Mouse (Mus musculus) olfactory bulb, adult 2 months (tissue): ENCODE results near the gene Ern1. TPM values are rescaled to one million over a fixed set of nuclear protein-coding genes. Genes with fewer than 3 reads are reported as not detected.

Experiments
- H3K27ac ChIP-seq: fragments of 200-500 bp; 2 replicates; pipeline ENCODE4 v1.5.1; 2012; ENCODE audit warnings: low read depth, low read length; ENCODE audit not compliant: insufficient read depth
- H3K4me1 ChIP-seq: fragments of 200-500 bp; 2 replicates; pipeline ENCODE4 v1.6.1; 2012; ENCODE audit warnings: low read length; ENCODE audit not compliant: control insufficient read depth, insufficient read depth
- H3K4me3 ChIP-seq: fragments of 200-500 bp; 2 replicates; pipeline ENCODE4 v1.5.1; 2012; ENCODE audit warnings: mild to moderate bottlenecking, low read depth, low read length, moderate library complexity; ENCODE audit not compliant: insufficient read depth
- CTCF ChIP-seq: fragments of 200-500 bp; IDR thresholded peaks from 2 replicates; pipeline ENCODE4 v1.5.1; 2012; ENCODE audit warnings: low read depth, mild to moderate bottlenecking, low read length, moderate library complexity; ENCODE audit not compliant: insufficient read depth
- POLR2A ChIP-seq: fragments of 200-500 bp; IDR thresholded peaks from 2 replicates; pipeline ENCODE4 v1.6.1; 2012; ENCODE audit warnings: mild to moderate bottlenecking, low read depth, low read length, moderate library complexity; ENCODE audit not compliant: insufficient read depth
- WGBS: fragments of 180-500 bp; shearing (Covaris S2); methylation state at CpG from one replicate; pipeline ENCODE4 v1.1.7; 2018; 5-methylcytosine and 5-hydroxymethylcytosine counted together
- polyA plus RNA-seq: library from polyadenylated mRNA; stranded (reverse); fragments of >200 nt; gene quantifications from 2 replicates; pipeline ENCODE4 v1.2.4, GENCODE M21; 2012; ENCODE audit warnings: low replicate concordance; ENCODE audit not compliant: missing spikeins, insufficient read depth, insufficient read length

The Ern1 gene
- polyA plus RNA-seq, 1 experiment: not detected

- 91% methylated on average over 5 of the region's 5 CpGs for WGBS
- Histone ChIP-seq H3K4me1 (no peaks in the 10 kb centered on the region), H3K27ac (no peak overlapping the region), H3K4me3 (no peak overlapping the region)
- TF ChIP-seq POLR2A: no peak
Observed at GRCm38 (mm10) chr11:106437039-106437438, 50.6 kb downstream of the Ern1 start.

- H3K4me1 ChIP-seq: no peaks in the 10 kb centered on the region
- whole genome bisulfite sequencing: 93% methylated on average over 5 of the region's 5 CpGs
- no peak for TF ChIP-seq CTCF
- no peak for TF ChIP-seq POLR2A
- H3K4me3 ChIP-seq: no peak overlapping the region
- no peak overlapping the region for H3K27ac ChIP-seq
Observed at GRCm38 (mm10) chr11:106430392-106430791, 57.3 kb downstream of the Ern1 start.

- H3K4me3 ChIP-seq: no peak overlapping the region
- no peak overlapping the region for H3K27ac ChIP-seq
- 92% methylated on average over 4 of the region's 4 CpGs for WGBS
- TF ChIP-seq POLR2A (no peak), CTCF (no peak)
- H3K4me1 ChIP-seq: no peaks in the 10 kb centered on the region
Observed at GRCm38 (mm10) chr11:106429689-106430088, 58.0 kb downstream of the Ern1 start.

- Histone ChIP-seq H3K4me3 (no peak overlapping the region), H3K4me1 (no peaks in the 10 kb centered on the region), H3K27ac (no peak overlapping the region)
- TF ChIP-seq CTCF (no peak), POLR2A (no peak)
- WGBS: 75% methylated on average over 2 of the region's 2 CpGs
Observed at GRCm38 (mm10) chr11:106428556-106428955, 59.1 kb downstream of the Ern1 start.

GRCm38 (mm10) chr11:106428106-106428505 is 59.5 kb downstream of the Ern1 start:
- no peaks in the 10 kb centered on the region for H3K4me1 ChIP-seq
- TF ChIP-seq POLR2A (no peak), CTCF (no peak)
- no peak overlapping the region for H3K27ac ChIP-seq
- H3K4me3 ChIP-seq: no peak overlapping the region
- 78% methylated on average over 4 of the region's 4 CpGs for WGBS

- H3K27ac ChIP-seq: no peak overlapping the region
- no peak overlapping the region for H3K4me3 ChIP-seq
- H3K4me1 ChIP-seq: no peaks in the 10 kb centered on the region
- TF ChIP-seq CTCF (no peak), POLR2A (no peak)
- 88% methylated on average over 4 of the region's 4 CpGs for WGBS
Observed at GRCm38 (mm10) chr11:106426447-106426846, 61.2 kb downstream of the Ern1 start.

GRCm38 (mm10) chr11:106425201-106425600 is 62.5 kb downstream of the Ern1 start:
- Histone ChIP-seq H3K27ac (no peak overlapping the region), H3K4me1 (no peaks in the 10 kb centered on the region), H3K4me3 (no peak overlapping the region)
- TF ChIP-seq POLR2A (no peak), CTCF (no peak)
- WGBS: 92% methylated on average over 5 of the region's 5 CpGs

- Histone ChIP-seq H3K4me3 (no peak overlapping the region), H3K4me1 (no peaks in the 10 kb centered on the region; the same call in 1 of the 2 replicates), H3K27ac (no peak overlapping the region)
- TF ChIP-seq POLR2A (no peak), CTCF (no peak)
- 74% methylated on average over 9 of the region's 9 CpGs for WGBS
Observed at GRCm38 (mm10) chr11:106419262-106420102, 68.2 kb downstream of the Ern1 start.

GRCm38 (mm10) chr11:106418622-106419196 is 68.9 kb downstream of the Ern1 start:
- 38% methylated on average over 4 of the region's 4 CpGs for WGBS
- Histone ChIP-seq H3K27ac (no peak overlapping the region), H3K4me1 (no peaks in the 10 kb centered on the region; the same call in 1 of the 2 replicates), H3K4me3 (no peak overlapping the region)
- TF ChIP-seq CTCF: no peak; the same call in 1 of the 2 replicates
- TF ChIP-seq POLR2A: no peak

GRCm38 (mm10) chr11:106417860-106418259 is 69.8 kb downstream of the Ern1 start:
- Histone ChIP-seq H3K27ac (no peak overlapping the region), H3K4me1 (no peaks in the 10 kb centered on the region; the same call in 1 of the 2 replicates), H3K4me3 (no peak overlapping the region)
- WGBS: 92% methylated on average over 2 of the region's 2 CpGs
- TF ChIP-seq CTCF: no peak
- no peak for TF ChIP-seq POLR2A
